Mouse (Mus musculus): ENCODE data around the gene Cadps. TPM values are rescaled to one million over a fixed set of nuclear protein-coding genes. Genes with fewer than 3 reads are reported as not detected.

Cadps gene
- total and polyA plus RNA-seq, 3 experiments, result 0.04 to 0.07 TPM; not detected in 1

DNA sequence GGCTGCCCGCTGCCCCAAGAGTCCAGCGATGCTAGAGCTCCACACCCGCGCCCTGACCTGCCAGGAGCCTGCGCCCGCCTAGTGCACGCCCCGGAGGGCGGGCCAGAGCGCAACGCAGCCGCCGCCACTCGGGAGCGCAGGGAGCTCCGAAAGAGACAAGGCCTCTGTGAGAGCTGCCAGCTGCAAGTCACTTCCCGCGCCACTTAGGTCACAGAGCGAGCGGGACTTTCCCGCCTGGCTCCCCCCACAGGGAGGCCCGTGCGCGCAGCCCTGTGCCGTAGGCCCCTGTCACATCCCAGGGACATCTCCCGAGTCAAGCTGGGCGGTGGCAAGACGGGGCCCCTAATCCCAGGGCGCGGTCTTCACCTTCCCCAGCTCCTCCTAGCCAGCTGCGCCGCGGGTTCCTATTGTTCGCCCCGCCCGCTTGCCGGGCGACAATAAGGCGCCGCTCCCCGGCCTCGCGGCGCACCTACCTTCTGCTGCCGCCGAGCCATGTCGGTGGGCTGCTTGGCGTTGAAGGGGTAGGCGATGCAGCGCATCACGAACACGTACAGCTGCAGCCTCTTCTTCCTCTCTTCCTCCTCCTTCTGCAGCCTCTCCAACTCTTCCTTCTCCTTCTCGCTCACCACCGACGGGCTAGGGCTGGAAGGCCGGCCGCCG, 918 bp downstream of the Cadps start:
- dilution Hi-C loops (cut with MboI; ENCODE audit: extremely low pct_ligation_motif_present, extremely low pct_unique_long_range_greater_than_20kb, low sequenced_read_pairs), result no loop called here
- no peaks in the 10 kb centered on the region for H3K36me3 ChIP-seq (replicated peaks in 1 of 2; ENCODE audit: control insufficient read depth in 1 of 2, insufficient read depth in 1 of 2, low read length in 1 of 2)
- H3K9ac ChIP-seq (ENCODE audit: insufficient read depth, low read depth), result no peak overlapping the region
- no peak overlapping the region for H3K4me3 ChIP-seq (replicated peaks in 1 of 3; ENCODE audit: low read depth in 2 of 3, low read length in 2 of 3, poor library complexity in 1 of 3)
- H3K9me3 ChIP-seq (replicated peaks; ENCODE audit: low read length), result peaks cover 15% of the 10 kb centered on the region
- no peak for TF ChIP-seq JUN (IDR thresholded peaks at IDR 0.05; ENCODE audit: insufficient read depth, low read depth, low read length)
- TF ChIP-seq KAT2A (IDR thresholded peaks at IDR 0.05; ENCODE audit: insufficient replicate concordance, low read length), result no peak
- TF ChIP-seq USF1 (IDR thresholded peaks at IDR 0.05; ENCODE audit: low read depth, low read length), result no peak
- TF ChIP-seq RAD21 (IDR thresholded peaks at IDR 0.05; ENCODE audit: low read depth, low read length), result no peak
- no peak for TF ChIP-seq TCF12 (IDR thresholded peaks at IDR 0.05; ENCODE audit: low read depth, low read length)
- H3K27me3 ChIP-seq (replicated peaks), result no peaks in the 10 kb centered on the region
- no peaks in the 10 kb centered on the region for H3K79me2 ChIP-seq (replicated peaks; ENCODE audit: control insufficient read depth, extremely low read depth, insufficient read depth, poor library complexity, severe bottlenecking)
- H3K27ac ChIP-seq (ENCODE audit: insufficient read depth, low read depth), result no peak overlapping the region
- DNase-seq (ENCODE audit: extremely low read depth), result no peak
- no peaks in the 10 kb centered on the region for H3K4me1 ChIP-seq (ENCODE audit: control insufficient read depth in 1 of 2, insufficient read depth in 2 of 2)
- in situ Hi-C loops (cut with MboI; ENCODE audit: low pct_ligation_motif_present, low pct_unique_long_range_greater_than_20kb, low sequenced_read_pairs), result no loop called here
- H3K4me2 ChIP-seq (ENCODE audit: insufficient read depth, low read depth, poor library complexity, severe bottlenecking), result no peak overlapping the region

DNA sequence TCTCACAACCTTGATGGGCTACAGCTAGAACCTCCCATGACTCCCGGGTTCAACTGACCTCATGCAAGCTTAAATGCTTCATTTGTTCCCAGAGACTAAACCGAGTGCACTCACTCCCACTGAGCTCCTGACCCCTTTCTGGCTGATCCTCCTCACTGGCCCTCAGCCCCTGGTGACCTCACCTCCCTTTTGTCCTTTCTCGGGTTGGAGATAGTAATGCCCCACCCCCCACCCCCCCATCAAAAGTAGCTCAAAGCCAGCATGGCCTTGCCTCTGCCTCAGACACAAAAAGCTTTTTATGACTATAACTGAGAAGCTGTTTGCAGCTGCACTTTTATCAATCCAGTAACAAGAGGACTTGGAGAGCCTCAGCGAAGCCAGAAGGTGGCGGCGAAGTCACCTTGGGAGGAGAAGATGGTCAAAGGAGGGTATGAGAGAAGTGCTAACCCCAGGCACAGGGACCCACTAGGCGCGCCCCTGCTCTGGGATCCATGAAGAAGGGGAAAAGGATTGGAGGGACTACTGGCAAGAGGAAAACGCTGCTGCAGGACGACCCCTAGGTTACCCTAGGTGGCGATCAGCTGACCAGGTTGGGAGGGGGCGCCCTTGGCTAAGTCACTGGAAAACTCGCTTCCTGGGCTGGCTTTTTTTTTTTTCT, 1.6 kb downstream of the Cadps start:
- no peaks in the 10 kb centered on the region for H3K4me1 ChIP-seq (ENCODE audit: control insufficient read depth in 1 of 2, insufficient read depth in 2 of 2)
- H3K27ac ChIP-seq (ENCODE audit: insufficient read depth, low read depth), result no peak overlapping the region
- no peak overlapping the region for H3K4me3 ChIP-seq (replicated peaks in 1 of 3; ENCODE audit: low read depth in 2 of 3, low read length in 2 of 3, poor library complexity in 1 of 3)
- no peak overlapping the region for H3K9ac ChIP-seq (ENCODE audit: insufficient read depth, low read depth)
- no peaks in the 10 kb centered on the region for H3K27me3 ChIP-seq (replicated peaks)
- H3K9me3 ChIP-seq (replicated peaks; ENCODE audit: low read length), result peaks cover 15% of the 10 kb centered on the region
- no peaks in the 10 kb centered on the region for H3K79me2 ChIP-seq (replicated peaks; ENCODE audit: control insufficient read depth, extremely low read depth, insufficient read depth, poor library complexity, severe bottlenecking)
- dilution Hi-C loops (cut with MboI; ENCODE audit: extremely low pct_ligation_motif_present, extremely low pct_unique_long_range_greater_than_20kb, low sequenced_read_pairs) (no loop called here), in situ Hi-C loops (cut with MboI; ENCODE audit: low pct_ligation_motif_present, low pct_unique_long_range_greater_than_20kb, low sequenced_read_pairs) (no loop called here)
- no peak overlapping the region for H3K4me2 ChIP-seq (ENCODE audit: insufficient read depth, low read depth, poor library complexity, severe bottlenecking)
- no peaks in the 10 kb centered on the region for H3K36me3 ChIP-seq (replicated peaks in 1 of 2; ENCODE audit: control insufficient read depth in 1 of 2, insufficient read depth in 1 of 2, low read length in 1 of 2)
- no peak for TF ChIP-seq MAX (IDR thresholded peaks at IDR 0.05; ENCODE audit: low read length)
- TF ChIP-seq RAD21 (IDR thresholded peaks at IDR 0.05; ENCODE audit: low read depth, low read length), result no peak
- TF ChIP-seq USF2 (conservative IDR thresholded peaks at IDR 0.05; ENCODE audit: low read depth, low read length), result no peak
- TF ChIP-seq PAX5 (IDR thresholded peaks at IDR 0.05; ENCODE audit: low read length), result no peak
- TF ChIP-seq POLR2A (IDR thresholded peaks at IDR 0.05; ENCODE audit: low read depth, low read length), result no peak
- TF ChIP-seq CTCF (conservative IDR thresholded peaks at IDR 0.05 in 1 of 2, IDR thresholded peaks at IDR 0.05 in 1 of 2; ENCODE audit: low read depth in 2 of 2, low read length in 2 of 2), result no peak
- no peak for TF ChIP-seq SIN3A (IDR thresholded peaks at IDR 0.05; ENCODE audit: low read length)
- TF ChIP-seq NRF1 (IDR thresholded peaks at IDR 0.05; ENCODE audit: low read depth, low read length), result no peak
- TF ChIP-seq JUN (IDR thresholded peaks at IDR 0.05; ENCODE audit: insufficient read depth, low read depth, low read length), result no peak
- no peak for TF ChIP-seq USF1 (IDR thresholded peaks at IDR 0.05; ENCODE audit: low read depth, low read length)
- no peak for TF ChIP-seq ELF1 (IDR thresholded peaks at IDR 0.05; ENCODE audit: low read depth, low read length)
- no peak for TF ChIP-seq BHLHE40 (IDR thresholded peaks at IDR 0.05; ENCODE audit: low read depth, low read length)
- no peak for DNase-seq (ENCODE audit: extremely low read depth)
